Mouse (Mus musculus) Patski (cell line): ENCODE data around the gene Hyal3. TPM values are rescaled to one million over a fixed set of nuclear protein-coding genes. Genes with fewer than 3 reads are reported as not detected.

Experiments used
- ATAC-seq: fragments of 100-300 bp; one replicate; pipeline ENCODE4 v1.8.0; 2021
- CTCF ChIA-PET: fragments of 350-600 bp; sonication (Branson Sonifier 250); formaldehyde crosslinking; loops from one replicate; lab custom pipeline; 2022; ENCODE audit warnings: inconsistent platforms; lab: Charles Lee
- POLR2A ChIA-PET: fragments of 350-600 bp; sonication (Branson Sonifier 250); formaldehyde crosslinking; loops from one replicate; lab custom pipeline; 2022; ENCODE audit warnings: antibody characterized with exemption, inconsistent platforms; lab: Charles Lee
- DNase-seq: peaks from one replicate; pipeline ENCODE4 v3.0.0-alpha.2; 2011; ENCODE audit warnings: low read depth, low spot score
- H3K27me3 ChIP-seq: fragments of 371-371 bp; one replicate; pipeline ENCODE4 v1.5.1; 2021
- CTCF ChIP-seq: fragments of 100-300 bp; IDR thresholded peaks from one replicate; pipeline ENCODE4 v1.5.1; 2021
- in situ Hi-C: fragments of 300-500 bp; cut with MboI; formaldehyde crosslinking; loops from 3 replicates; pipeline ENCODE4 v1.11.1; 2018; ENCODE audit warnings: low pct_unique_long_range_greater_than_20kb, mixed read lengths
- polyA plus RNA-seq: library from polyadenylated mRNA; unstranded; gene quantifications from one replicate; pipeline ENCODE4 v1.2.3, GENCODE M21; 2021

Hyal3 gene
- polyA plus RNA-seq, 1 experiment from 2014 or later: 1.1 TPM

- peak; percentile 87 for DNase-seq
- in situ Hi-C loops: no loop called here
- CTCF ChIA-PET: interaction anchor here (1.3 to 3.3 kb wide), 4 partner anchors 9 to 26 kb away, joined by 3 to 16 read pairs (median 4); partner anchors contain the start of gene Gnai2
- TF ChIP-seq CTCF: no peak
- H3K27me3 ChIP-seq: no peaks in the 10 kb centered on the region
- peak; percentile 52 for ATAC-seq
- POLR2A ChIA-PET: interaction anchor here (1.2 to 1.4 kb wide), 3 partner anchors 11 to 15 kb away, joined by 3 to 5 read pairs (median 4); no protein-coding TSS in a partner anchor
Measured at GRCm38 (mm10) chr9:107618778-107619545, 38.3 kb downstream of the Hyal3 start.

GRCm38 (mm10) chr9:107619546-107619879 lies 38.9 kb downstream of the Hyal3 start:
- DNase-seq: no peak
- ChIA-PET POLR2A (interaction anchor here (1.2 to 1.4 kb wide), 2 partner anchors 11 to 14 kb away, joined by 4 to 5 read pairs; no protein-coding TSS in a partner anchor), CTCF (interaction anchor here (1.3 to 3.3 kb wide), 4 partner anchors 9 to 25 kb away, joined by 3 to 16 read pairs (median 4); partner anchors contain the start of gene Gnai2)
- no peaks in the 10 kb centered on the region for H3K27me3 ChIP-seq
- in situ Hi-C loops: no loop called here
- no peak for TF ChIP-seq CTCF
- peak; percentile 88 for ATAC-seq

- POLR2A ChIA-PET: no interaction called here
- no peak for TF ChIP-seq CTCF
- ATAC-seq: no peak
- DNase-seq: no peak
- in situ Hi-C loops: no loop called here
- H3K27me3 ChIP-seq: no peaks in the 10 kb centered on the region
- CTCF ChIA-PET: interaction anchor here (3.3 kb wide), 1 partner anchor 24 kb away, joined by 16 read pairs; no protein-coding TSS in a partner anchor
Measured at GRCm38 (mm10) chr9:107620954-107621353, 40.3 kb downstream of the Hyal3 start.

- ChIA-PET CTCF (interaction anchor here (0.9 to 3.8 kb wide), 2 partner anchors 12 to 20 kb away, joined by 4 to 30 read pairs; no protein-coding TSS in a partner anchor), POLR2A (no interaction called here)
- H3K27me3 ChIP-seq: no peaks in the 10 kb centered on the region
- TF ChIP-seq CTCF: no peak
- no peak for DNase-seq
- ATAC-seq: no peak
- in situ Hi-C loops: no loop called here
Measured at GRCm38 (mm10) chr9:107624539-107624938, 43.9 kb downstream of the Hyal3 start.

- ATAC-seq: no peak
Measured at GRCm38 (mm10) chr9:107624951-107625350, 44.3 kb downstream of the Hyal3 start.

GRCm38 (mm10) chr9:107625351-107626128 lies 44.9 kb downstream of the Hyal3 start:
- no peaks in the 10 kb centered on the region for H3K27me3 ChIP-seq
- ATAC-seq (no peak), DNase-seq (no peak)
- ChIA-PET CTCF (interaction anchor here (0.7 to 3.8 kb wide), 5 partner anchors 10 to 44 kb away, joined by 3 to 30 read pairs (median 7); no protein-coding TSS in a partner anchor), POLR2A (interaction anchor here (0.6 to 1.5 kb wide), 3 partner anchors 10 to 892 kb away, joined by 3 read pairs; partner anchors contain the start of gene Gnai2)
- in situ Hi-C loops: no loop called here
- no peak for TF ChIP-seq CTCF

More at GRCm38 (mm10) chr9:107624951-107625350, 44.3 kb downstream of the Hyal3 start:
- H3K27me3 ChIP-seq: no peaks in the 10 kb centered on the region
- in situ Hi-C loops: no loop called here
- POLR2A ChIA-PET: no interaction called here
- TF ChIP-seq CTCF: no peak
- CTCF ChIA-PET: interaction anchor here (0.7 to 3.8 kb wide), 4 partner anchors 10 to 44 kb away, joined by 3 to 30 read pairs (median 16); no protein-coding TSS in a partner anchor
- no peak for DNase-seq

- ChIA-PET POLR2A (interaction anchor here (0.5 to 1.5 kb wide), 3 partner anchors 9 to 328 kb away, joined by 3 read pairs; partner anchors contain the start of gene Gnai2), CTCF (interaction anchor here (0.8 to 3.8 kb wide), 6 partner anchors 10 to 24 kb away, joined by 3 to 30 read pairs (median 6); partner anchors contain the start of gene Gnai2)
- peak; percentile 79 for ATAC-seq
- peak; percentile 87 for DNase-seq
- no peak for TF ChIP-seq CTCF
- in situ Hi-C loops: no loop called here
- no peaks in the 10 kb centered on the region for H3K27me3 ChIP-seq
Measured at GRCm38 (mm10) chr9:107626158-107626843, 45.7 kb downstream of the Hyal3 start.

GRCm38 (mm10) chr9:107626844-107627277 lies 46.2 kb downstream of the Hyal3 start:
- H3K27me3 ChIP-seq: no peaks in the 10 kb centered on the region
- peak; percentile 36 for ATAC-seq
- ChIA-PET CTCF (interaction anchor here (0.8 to 3.8 kb wide), 6 partner anchors 9 to 24 kb away, joined by 3 to 30 read pairs (median 6); partner anchors contain the start of gene Gnai2), POLR2A (interaction anchor here (0.5 to 1.5 kb wide), 2 partner anchors 8 to 329 kb away, joined by 3 read pairs; partner anchors contain the start of gene Gnai2)
- no peak for TF ChIP-seq CTCF
- in situ Hi-C loops: no loop called here
- no peak for DNase-seq
